Mouse (Mus musculus) stomach, adult 2 months (tissue): Measurements from ENCODE around the gene Rap1gap2. TPM values are rescaled to one million over a fixed set of nuclear protein-coding genes. Genes with fewer than 3 reads are reported as not detected.

Source experiments
- polyA plus RNA-seq: library from polyadenylated mRNA; depleted of rRNA; stranded (reverse); fragments of >200 nt; gene quantifications from 2 replicates; pipeline ENCODE4 v1.2.3, GENCODE M21; 2012; rRNA removed

The Rap1gap2 gene
- polyA plus RNA-seq: 19.1 and 21.4 TPM in 2 replicates

GRCm38 (mm10) chr11:74610545-74611176, at the start of gene Rap1gap2:
Gene Rap1gap2, minus strand, starts transcription at chr11:74610915.

GRCm38 (mm10) chr11:74649095-74649646, 38.5 kb upstream of the Rap1gap2 start, which contains the start of gene Cluh:
Gene Cluh, plus strand, starts transcription at chr11:74649495.

GRCm38 (mm10) chr11:74619201-74619955, 8.7 kb upstream of the Rap1gap2 start, which contains the start of gene Ccdc92b:
Gene Ccdc92b, plus strand, starts transcription at chr11:74619605.

GRCm38 (mm10) chr11:74361769-74362168, 248.9 kb downstream of the Rap1gap2 start, which contains the start of gene Olfr412:
Gene Olfr412, plus strand, starts transcription at chr11:74362069.

GRCm38 (mm10) chr11:74352550-74352949, 258.2 kb downstream of the Rap1gap2 start, which contains the start of gene Olfr411:
Gene Olfr411, minus strand, starts transcription at chr11:74352650.

GRCm38 (mm10) chr11:74337931-74338330, 272.8 kb downstream of the Rap1gap2 start, which contains the start of gene Olfr410:
Gene Olfr410, minus strand, starts transcription at chr11:74338031.

Other genes starting within 250 kb of the Rap1gap2 start
- gene Olfr412, start 248.8 kb downstream of the Rap1gap2 start, polyA plus RNA-seq: not detected in 2 replicates
- gene Ccdc92b, start 8.7 kb upstream of the Rap1gap2 start, polyA plus RNA-seq: 0.22 and 0.58 TPM in 2 replicates
- gene Cluh, start 38.6 kb upstream of the Rap1gap2 start, polyA plus RNA-seq: 20.7 and 24.4 TPM in 2 replicates
- gene Pafah1b1, start 113.8 kb upstream of the Rap1gap2 start, polyA plus RNA-seq: 2.2 and 3.3 TPM in 2 replicates
- gene Mettl16, start 159.9 kb upstream of the Rap1gap2 start, polyA plus RNA-seq: 0.59 and 1.2 TPM in 2 replicates
- 9.7 and 10.1 TPM in 2 replicates for gene Mnt, start 220.0 kb upstream of the Rap1gap2 start, polyA plus RNA-seq